Mouse (Mus musculus) heart, embryonic 11.5 days (tissue): ENCODE data around the gene Trak1. TPM values are rescaled to one million over a fixed set of nuclear protein-coding genes. Genes with fewer than 3 reads are reported as not detected.
A peak's percentile ranks its signal among the peaks of the same experiment; 100 is the strongest.

Experiments
- ATAC-seq: fragments of 200-750 bp; cut with Nextera tagmentation; replicated peaks from 2 replicates; pipeline ENCODE4 v1.8.0; 2017; ENCODE audit warnings: moderate library complexity; ENCODE audit not compliant: insufficient number of reproducible peaks, low FRiP score, low TSS enrichment
- H3K27ac ChIP-seq: fragments of 300-500 bp; sonication (generic); 2 replicates; pipeline ENCODE4 v1.5.1; 2014; ENCODE audit warnings: mild to moderate bottlenecking, low read depth, low read length
- H3K27me3 ChIP-seq: fragments of 300-500 bp; sonication (generic); 2 replicates; pipeline ENCODE4 v1.6.1; 2014; ENCODE audit warnings: mild to moderate bottlenecking, low read length, mixed read lengths; ENCODE audit not compliant: control insufficient read depth, insufficient read depth
- H3K36me3 ChIP-seq: fragments of 300-500 bp; sonication (generic); 2 replicates; pipeline ENCODE4 v1.6.1; 2014; ENCODE audit warnings: mild to moderate bottlenecking, low read length, moderate library complexity, mixed read lengths; ENCODE audit not compliant: control insufficient read depth, insufficient read depth
- H3K4me1 ChIP-seq: fragments of 300-500 bp; sonication (generic); 2 replicates; pipeline ENCODE4 v1.6.1; 2014; ENCODE audit warnings: low read length; ENCODE audit not compliant: control insufficient read depth, insufficient read depth
- H3K4me2 ChIP-seq: fragments of 300-500 bp; sonication (generic); 2 replicates; pipeline ENCODE4 v1.6.1; 2014; ENCODE audit warnings: mild to moderate bottlenecking, moderate library complexity
- H3K4me3 ChIP-seq: fragments of 300-500 bp; sonication (generic); 2 replicates; pipeline ENCODE4 v1.5.1; 2014; ENCODE audit warnings: low read depth, low read length
- H3K9ac ChIP-seq: fragments of 300-500 bp; sonication (generic); 2 replicates; pipeline ENCODE4 v1.6.1; 2014; ENCODE audit warnings: mild to moderate bottlenecking, low read depth, low read length, moderate library complexity
- H3K9me3 ChIP-seq: fragments of 300-500 bp; sonication (generic); replicated peaks from 2 replicates; pipeline ENCODE4 v1.6.1; 2016; ENCODE audit warnings: low read length; ENCODE audit not compliant: control insufficient read depth
- WGBS: fragments of 180-500 bp; shearing (Covaris S2); extraction: QIAGEN DNeasy Blood & Tissue Kit; methylation state at CpG from one replicate; pipeline ENCODE4 v1.1.7; 2014; ENCODE audit not compliant: insufficient replicate concordance; 5-methylcytosine and 5-hydroxymethylcytosine counted together
- polyA plus RNA-seq: library from polyadenylated mRNA; unstranded; fragments of >200 nt; fragmentation: Nextera tagmentation; extraction: Ambion mirVana; gene quantifications from 2 replicates; pipeline ENCODE4 v1.2.1, GENCODE M21; 2014

Trak1 gene
- polyA plus RNA-seq, 1 experiment from 2014 or later, result 21.3 TPM

DNA sequence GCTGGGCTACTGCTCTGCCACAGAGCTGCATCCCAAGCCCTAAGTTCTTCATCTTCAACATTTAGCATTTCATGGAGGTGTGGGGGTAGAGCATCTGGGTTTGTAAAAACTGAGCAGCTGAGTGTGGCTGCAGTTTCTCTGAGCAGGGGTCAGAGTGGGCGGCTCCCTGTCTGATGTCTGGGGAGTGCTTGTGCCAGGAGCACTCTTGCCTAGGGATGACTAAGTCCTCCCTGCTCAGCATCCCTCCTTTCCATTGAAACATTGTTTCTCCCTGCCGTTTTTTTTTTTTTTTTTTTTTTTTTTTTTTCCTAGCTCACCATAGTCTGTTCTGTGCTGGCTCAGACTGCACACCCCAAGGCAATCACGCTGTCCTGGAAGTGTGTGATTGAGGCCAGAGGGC, 53.3 kb downstream of the Trak1 start:
- no peak overlapping the region for H3K4me3 ChIP-seq
- H3K27me3 ChIP-seq, result no peaks in the 10 kb centered on the region
- peaks cover 36% of the 10 kb centered on the region for H3K4me1 ChIP-seq
- H3K4me2 ChIP-seq, result no peak overlapping the region
- H3K27ac ChIP-seq, result peak overlapping the region; percentile 76; the same call in 1 of the 2 replicates
- H3K9me3 ChIP-seq, result no peaks in the 10 kb centered on the region
- ATAC-seq, result no peak
- 34% methylated on average over 3 of the region's 3 CpGs for WGBS
- H3K36me3 ChIP-seq, result no peaks in the 10 kb centered on the region
- H3K9ac ChIP-seq, result no peak overlapping the region

GRCm38 (mm10) chr9:121351388-121352078, 54.2 kb downstream of the Trak1 start:
- Histone ChIP-seq H3K4me2 (no peak overlapping the region), H3K9me3 (no peaks in the 10 kb centered on the region), H3K9ac (peak overlapping the region; percentile 36; the same call in 1 of the 2 replicates), H3K36me3 (no peaks in the 10 kb centered on the region), H3K4me3 (no peak overlapping the region), H3K4me1 (peaks cover 41% of the 10 kb centered on the region), H3K27me3 (no peaks in the 10 kb centered on the region), H3K27ac (peak overlapping the region; percentile 76)
- ATAC-seq, result no peak
- 57% methylated on average over 9 of the region's 9 CpGs for WGBS

GRCm38 (mm10) chr9:121352131-121352606, 54.9 kb downstream of the Trak1 start:
- H3K9me3 ChIP-seq, result no peaks in the 10 kb centered on the region
- no peak overlapping the region for H3K4me3 ChIP-seq
- H3K36me3 ChIP-seq, result no peaks in the 10 kb centered on the region
- no peak overlapping the region for H3K27ac ChIP-seq
- H3K4me1 ChIP-seq, result peaks cover 47% of the 10 kb centered on the region
- 27% methylated on average over 11 of the region's 11 CpGs for WGBS
- H3K27me3 ChIP-seq, result no peaks in the 10 kb centered on the region
- no peak overlapping the region for H3K4me2 ChIP-seq
- H3K9ac ChIP-seq, result no peak overlapping the region
- no peak for ATAC-seq

DNA sequence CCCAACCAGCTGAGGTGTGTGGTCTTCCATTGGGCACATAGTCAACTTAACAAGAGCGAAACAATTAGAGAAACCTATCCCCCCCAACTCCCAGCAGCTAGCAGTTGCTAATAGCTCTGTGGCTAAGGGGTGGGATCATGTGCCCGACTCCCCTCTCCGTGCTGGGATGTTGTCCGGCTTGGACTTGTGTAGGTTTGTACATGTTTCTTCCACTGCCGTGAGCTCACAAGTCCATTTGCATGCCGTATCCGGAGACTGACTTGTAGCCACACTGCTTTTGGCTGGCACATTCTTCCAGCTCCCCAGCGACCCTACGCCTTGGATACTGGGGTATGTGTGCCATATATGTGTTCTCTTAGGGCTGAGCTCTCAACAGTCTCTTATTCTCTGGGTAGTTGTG, 55.4 kb downstream of the Trak1 start:
- H3K27ac ChIP-seq, result no peak overlapping the region
- 82% methylated on average over 9 of the region's 9 CpGs for WGBS
- no peak overlapping the region for H3K9ac ChIP-seq
- no peak overlapping the region for H3K4me3 ChIP-seq
- no peaks in the 10 kb centered on the region for H3K27me3 ChIP-seq
- no peak for ATAC-seq
- no peak overlapping the region for H3K4me2 ChIP-seq
- no peaks in the 10 kb centered on the region for H3K9me3 ChIP-seq
- H3K4me1 ChIP-seq, result peaks cover 51% of the 10 kb centered on the region
- H3K36me3 ChIP-seq, result no peaks in the 10 kb centered on the region

- peak overlapping the region; percentile 39; the same call in 1 of the 2 replicates for H3K9ac ChIP-seq
- 74% methylated on average over 4 of the region's 4 CpGs for WGBS
- H3K4me1 ChIP-seq, result peaks cover 61% of the 10 kb centered on the region
- H3K4me3 ChIP-seq, result no peak overlapping the region
- no peak overlapping the region for H3K4me2 ChIP-seq
- no peaks in the 10 kb centered on the region for H3K27me3 ChIP-seq
- H3K36me3 ChIP-seq, result no peaks in the 10 kb centered on the region
- H3K27ac ChIP-seq, result peak overlapping the region; percentile 36
- no peaks in the 10 kb centered on the region for H3K9me3 ChIP-seq
- ATAC-seq, result no peak
Measured at GRCm38 (mm10) chr9:121354792-121355390, 57.6 kb downstream of the Trak1 start.

DNA sequence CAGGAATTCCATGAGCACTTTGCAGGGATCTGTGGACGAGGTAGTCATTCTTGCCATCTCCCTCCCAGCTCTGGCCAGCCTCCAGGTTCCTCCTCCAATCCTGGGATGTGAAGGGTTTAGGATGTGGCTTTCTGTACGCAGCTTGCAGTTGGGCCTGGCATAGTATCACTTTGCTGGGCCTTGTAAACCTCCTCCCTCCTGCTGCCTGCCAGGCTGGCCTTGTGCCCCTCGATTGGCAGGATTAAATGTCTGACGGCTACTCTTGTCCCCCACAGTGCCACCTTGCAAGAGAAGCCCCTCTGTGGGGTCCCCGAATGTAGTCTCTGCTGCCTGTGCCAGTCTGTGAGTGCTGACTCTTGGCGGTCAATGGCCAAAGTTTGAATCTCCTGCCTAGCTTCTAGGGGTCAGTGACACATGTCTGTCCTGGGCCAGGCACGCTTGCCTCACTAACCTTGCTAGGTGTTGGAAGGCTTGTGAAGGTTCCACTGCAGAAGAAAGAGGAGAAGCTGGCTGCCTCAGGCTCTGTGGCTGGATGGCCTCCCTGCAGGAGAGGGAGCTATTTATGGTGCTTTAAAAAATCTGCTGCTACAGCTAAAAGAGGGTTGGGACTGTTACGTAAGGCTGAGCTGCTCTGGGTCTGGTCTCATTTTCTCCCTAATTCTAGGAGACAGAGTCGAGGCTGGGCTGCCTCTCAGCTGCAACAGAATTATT, 58.3 kb downstream of the Trak1 start:
- Histone ChIP-seq H3K9me3 (no peaks in the 10 kb centered on the region), H3K36me3 (no peaks in the 10 kb centered on the region)

GRCm38 (mm10) chr9:121357102-121357501, 59.8 kb downstream of the Trak1 start:
- no peak for ATAC-seq
- Histone ChIP-seq H3K27ac (no peak overlapping the region), H3K4me3 (no peak overlapping the region), H3K4me2 (no peak overlapping the region), H3K36me3 (no peaks in the 10 kb centered on the region), H3K4me1 (peaks cover 57% of the 10 kb centered on the region), H3K9me3 (no peaks in the 10 kb centered on the region), H3K9ac (no peak overlapping the region), H3K27me3 (no peaks in the 10 kb centered on the region)
- WGBS, result 60% methylated on average over 5 of the region's 5 CpGs

More for the DNA sequence above, 58.3 kb downstream of the Trak1 start:
- ATAC-seq, result no peak
- no peak overlapping the region for H3K4me2 ChIP-seq
- H3K27me3 ChIP-seq, result no peaks in the 10 kb centered on the region
- H3K4me3 ChIP-seq, result no peak overlapping the region
- H3K9ac ChIP-seq, result peak overlapping the region; percentile 39; the same call in 1 of the 2 replicates
- WGBS, result 61% methylated on average over 9 of the region's 9 CpGs
- H3K27ac ChIP-seq, result peak overlapping the region; percentile 36
- H3K4me1 ChIP-seq, result peaks cover 63% of the 10 kb centered on the region

- WGBS, result 82% methylated on average over 16 of the region's 16 CpGs
- H3K27me3 ChIP-seq, result no peaks in the 10 kb centered on the region
- no peaks in the 10 kb centered on the region for H3K9me3 ChIP-seq
- ATAC-seq, result no peak
- H3K4me2 ChIP-seq, result no peak overlapping the region
- peak overlapping the region; percentile 73 for H3K27ac ChIP-seq
- H3K4me3 ChIP-seq, result no peak overlapping the region
- peaks cover 55% of the 10 kb centered on the region for H3K4me1 ChIP-seq
- H3K36me3 ChIP-seq, result no peaks in the 10 kb centered on the region
- H3K9ac ChIP-seq, result no peak overlapping the region
Measured at GRCm38 (mm10) chr9:121357582-121358275, 60.4 kb downstream of the Trak1 start.
